Mouse (Mus musculus) forebrain, embryonic 14.5 days (tissue): ENCODE data around the gene Abhd2. TPM values are rescaled to one million over a fixed set of nuclear protein-coding genes. Genes with fewer than 3 reads are reported as not detected.

Experiments used
- ATAC-seq: fragments of 200-750 bp; cut with Nextera tagmentation; 2 replicates; pipeline ENCODE4 v1.8.0; 2017; ENCODE audit warnings: mild to moderate bottlenecking, moderate library complexity
- DNase-seq: peaks from one replicate; pipeline ENCODE4 v3.0.0-alpha.2; 2015; ENCODE audit warnings: low spot score
- H3K27ac ChIP-seq: fragments of 300-500 bp; sonication (generic); 2 replicates; pipeline ENCODE4 v1.5.1; 2014; ENCODE audit warnings: low read depth, mild to moderate bottlenecking, control low read depth, low read length, moderate library complexity
- H3K27me3 ChIP-seq: fragments of 300-500 bp; sonication (generic); replicated peaks from 2 replicates; pipeline ENCODE4 v1.6.1; 2014; ENCODE audit warnings: low read length, control low read depth, mixed read lengths; ENCODE audit not compliant: control insufficient read depth, insufficient read depth
- H3K36me3 ChIP-seq: fragments of 300-500 bp; sonication (generic); 2 replicates; pipeline ENCODE4 v1.6.1; 2014; ENCODE audit warnings: low read length, control low read depth; ENCODE audit not compliant: control insufficient read depth, insufficient read depth
- H3K4me1 ChIP-seq: fragments of 300-500 bp; sonication (generic); 2 replicates; pipeline ENCODE4 v1.6.1; 2014; ENCODE audit warnings: antibody characterized with exemption, low read length, control low read depth; ENCODE audit not compliant: control insufficient read depth, insufficient read depth
- H3K4me2 ChIP-seq: fragments of 300-500 bp; sonication (generic); 2 replicates; pipeline ENCODE4 v1.6.1; 2014; ENCODE audit warnings: mild to moderate bottlenecking, control low read depth, low read length
- H3K4me3 ChIP-seq: fragments of 300-500 bp; sonication (generic); 2 replicates; pipeline ENCODE4 v1.5.1; 2014; ENCODE audit warnings: low read depth, low read length, control low read depth
- H3K9ac ChIP-seq: fragments of 300-500 bp; sonication (generic); 2 replicates; pipeline ENCODE4 v1.6.1; 2014; ENCODE audit warnings: mild to moderate bottlenecking, low read length, control low read depth, moderate library complexity
- H3K9me3 ChIP-seq: fragments of 300-500 bp; sonication (generic); replicated peaks from 2 replicates; pipeline ENCODE4 v1.6.1; 2016; ENCODE audit warnings: low read length, control low read depth, mixed read lengths; ENCODE audit not compliant: control insufficient read depth
- WGBS: fragments of 180-500 bp; shearing (Covaris S2); extraction: QIAGEN DNeasy Blood & Tissue Kit; methylation state at CpG from one replicate; pipeline ENCODE4 v1.1.7; 2014; 5-methylcytosine and 5-hydroxymethylcytosine counted together
- polyA plus RNA-seq: library from polyadenylated mRNA; unstranded; fragments of >200 nt; fragmentation: Nextera tagmentation; extraction: Ambion mirVana; gene quantifications from 2 replicates; pipeline ENCODE4 v1.2.1, GENCODE M21; 2014

Gene Abhd2
- polyA plus RNA-seq, 1 experiment from 2014 or later = 22.3 TPM

GRCm38 (mm10) chr7:79303183-79303761 lies 30.3 kb downstream of the Abhd2 start:
- Histone ChIP-seq H3K36me3 (peaks cover 14% of the 10 kb centered on the region), H3K4me3 (no peak overlapping the region), H3K27me3 (no peaks in the 10 kb centered on the region), H3K4me2 (no peak overlapping the region), H3K9me3 (no peaks in the 10 kb centered on the region), H3K9ac (no peak overlapping the region), H3K27ac (no peak overlapping the region), H3K4me1 (peaks cover 8% of the 10 kb centered on the region; the same call in 1 of the 2 replicates)
- no peak for DNase-seq
- ATAC-seq = no peak
- 69% methylated on average over 6 of the region's 6 CpGs for WGBS

GRCm38 (mm10) chr7:79308455-79309030 lies 35.5 kb downstream of the Abhd2 start:
- Histone ChIP-seq H3K4me2 (no peak overlapping the region), H3K9ac (no peak overlapping the region), H3K27me3 (no peaks in the 10 kb centered on the region), H3K36me3 (no peaks in the 10 kb centered on the region), H3K27ac (no peak overlapping the region), H3K4me1 (peaks cover 31% of the 10 kb centered on the region), H3K4me3 (no peak overlapping the region), H3K9me3 (no peaks in the 10 kb centered on the region)
- WGBS = 72% methylated on average over 8 of the region's 8 CpGs
- no peak for ATAC-seq
- no peak for DNase-seq

- no peak overlapping the region for H3K4me2 ChIP-seq
- DNase-seq (no peak), ATAC-seq (no peak)
- no peaks in the 10 kb centered on the region for H3K27me3 ChIP-seq
- H3K27ac ChIP-seq = no peak overlapping the region; the same call in 1 of the 2 replicates
- WGBS = 48% methylated on average over 19 of the region's 19 CpGs
- H3K9me3 ChIP-seq = no peaks in the 10 kb centered on the region
- H3K4me1 ChIP-seq = peaks cover 38% of the 10 kb centered on the region
- no peaks in the 10 kb centered on the region for H3K36me3 ChIP-seq
- no peak overlapping the region for H3K9ac ChIP-seq
- H3K4me3 ChIP-seq = no peak overlapping the region
Measured at GRCm38 (mm10) chr7:79309247-79310190, 36.5 kb downstream of the Abhd2 start.

DNA sequence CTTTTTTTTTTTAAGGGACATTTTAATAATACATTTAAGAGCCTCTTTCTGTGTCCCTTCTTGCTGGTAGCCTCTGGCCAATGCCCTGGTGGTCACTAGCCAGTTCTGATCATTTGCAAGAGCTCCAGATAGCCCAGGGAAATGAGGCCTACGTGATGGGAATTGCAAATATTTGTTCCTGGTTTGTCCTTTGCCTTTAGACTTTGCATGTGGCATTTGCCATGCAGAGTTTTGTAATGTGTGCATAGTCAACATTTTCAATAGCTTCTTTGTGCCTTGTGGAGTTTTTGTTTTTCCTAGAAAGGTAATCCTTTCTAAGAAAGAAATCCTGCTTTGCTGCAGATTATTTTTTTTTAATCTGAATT lies 37.2 kb downstream of the Abhd2 start:
- no peak overlapping the region; the same call in 1 of the 2 replicates for H3K27ac ChIP-seq
- no peaks in the 10 kb centered on the region for H3K36me3 ChIP-seq
- WGBS = 19% methylated on average over 1 of the region's 1 CpGs
- no peak overlapping the region for H3K4me3 ChIP-seq
- ATAC-seq = no peak
- H3K9me3 ChIP-seq = no peaks in the 10 kb centered on the region
- H3K27me3 ChIP-seq = no peaks in the 10 kb centered on the region
- H3K4me2 ChIP-seq = no peak overlapping the region
- DNase-seq = no peak
- H3K9ac ChIP-seq = no peak overlapping the region
- peaks cover 44% of the 10 kb centered on the region for H3K4me1 ChIP-seq

GRCm38 (mm10) chr7:79311420-79311988 lies 38.5 kb downstream of the Abhd2 start:
- Histone ChIP-seq H3K36me3 (no peaks in the 10 kb centered on the region), H3K27ac (no peak overlapping the region; the same call in 1 of the 2 replicates), H3K4me3 (no peak overlapping the region), H3K4me1 (peaks cover 56% of the 10 kb centered on the region), H3K4me2 (no peak overlapping the region), H3K9ac (no peak overlapping the region), H3K27me3 (no peaks in the 10 kb centered on the region), H3K9me3 (no peaks in the 10 kb centered on the region)
- ATAC-seq (no peak), DNase-seq (no peak)
- WGBS = 87% methylated on average over 5 of the region's 5 CpGs

GRCm38 (mm10) chr7:79312246-79312645 lies 39.2 kb downstream of the Abhd2 start:
- H3K4me3 ChIP-seq = no peak overlapping the region
- H3K9me3 ChIP-seq = no peaks in the 10 kb centered on the region
- H3K27me3 ChIP-seq = no peaks in the 10 kb centered on the region
- H3K36me3 ChIP-seq = no peaks in the 10 kb centered on the region
- peak overlapping the region; percentile 37 for H3K9ac ChIP-seq
- H3K4me1 ChIP-seq = peaks cover 57% of the 10 kb centered on the region
- ATAC-seq (no peak), DNase-seq (no peak)
- H3K4me2 ChIP-seq = no peak overlapping the region
- no peak overlapping the region for H3K27ac ChIP-seq
- WGBS = 75% methylated on average over 7 of the region's 8 CpGs

- Histone ChIP-seq H3K27ac (no peak overlapping the region), H3K27me3 (no peaks in the 10 kb centered on the region), H3K36me3 (no peaks in the 10 kb centered on the region), H3K9me3 (no peaks in the 10 kb centered on the region), H3K4me2 (no peak overlapping the region), H3K9ac (no peak overlapping the region), H3K4me3 (no peak overlapping the region), H3K4me1 (peaks cover 61% of the 10 kb centered on the region)
- peak; percentile 33 for ATAC-seq
- peak; percentile 60 for DNase-seq
- 39% methylated on average over 12 of the region's 12 CpGs for WGBS
Measured at GRCm38 (mm10) chr7:79313519-79314059, 40.6 kb downstream of the Abhd2 start.

DNA sequence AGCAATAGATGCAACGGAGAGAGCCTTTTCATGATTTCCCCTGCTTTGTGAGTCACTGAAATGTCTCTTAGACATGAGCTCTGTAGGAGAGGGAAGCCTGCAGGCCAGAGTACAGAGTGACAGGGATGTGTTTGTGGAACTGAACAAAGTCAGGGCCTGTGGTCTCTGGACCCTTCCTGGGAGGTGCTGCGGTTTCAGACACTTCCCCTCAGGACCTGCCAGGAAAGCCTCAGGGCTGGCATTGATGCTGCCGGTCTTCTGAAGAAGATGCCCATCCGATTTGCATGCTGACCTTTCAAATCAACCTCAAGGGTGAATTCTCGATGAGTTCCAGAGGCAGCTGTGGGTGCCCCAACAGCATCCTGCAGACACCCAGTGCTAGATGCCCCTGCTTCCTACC lies 41.5 kb downstream of the Abhd2 start:
- no peak overlapping the region for H3K9ac ChIP-seq
- DNase-seq (no peak), ATAC-seq (no peak)
- H3K4me1 ChIP-seq = peaks cover 56% of the 10 kb centered on the region
- no peaks in the 10 kb centered on the region for H3K9me3 ChIP-seq
- no peak overlapping the region for H3K27ac ChIP-seq
- 78% methylated on average over 5 of the region's 5 CpGs for WGBS
- no peak overlapping the region for H3K4me3 ChIP-seq
- no peaks in the 10 kb centered on the region for H3K36me3 ChIP-seq
- no peak overlapping the region for H3K4me2 ChIP-seq
- H3K27me3 ChIP-seq = no peaks in the 10 kb centered on the region
